Mouse (Mus musculus): Measurements from ENCODE around the gene Elob.

GRCm38 (mm10) chr17:23790269-23791078 is 38.5 kb downstream of the Elob start, which contains the start of gene Srrm2:
- TF ChIP-seq CTCF (IDR thresholded peaks at IDR 0.05; ENCODE audit: control insufficient read depth, insufficient read depth, insufficient read length) (no peak), CEBPB (IDR thresholded peaks at IDR 0.05; ENCODE audit: low read depth) (no peak), USF1 (IDR thresholded peaks at IDR 0.05; ENCODE audit: low read depth) (no peak), MAX (IDR thresholded peaks at IDR 0.05) (no peak)
